Mouse (Mus musculus): ENCODE measurements around the gene Fbxw7. TPM values are rescaled to one million over a fixed set of nuclear protein-coding genes. Genes with fewer than 3 reads are reported as not detected.

Gene Fbxw7
- polyA plus RNA-seq, 1 experiment from 2014 or later: 7.8 TPM

DNA sequence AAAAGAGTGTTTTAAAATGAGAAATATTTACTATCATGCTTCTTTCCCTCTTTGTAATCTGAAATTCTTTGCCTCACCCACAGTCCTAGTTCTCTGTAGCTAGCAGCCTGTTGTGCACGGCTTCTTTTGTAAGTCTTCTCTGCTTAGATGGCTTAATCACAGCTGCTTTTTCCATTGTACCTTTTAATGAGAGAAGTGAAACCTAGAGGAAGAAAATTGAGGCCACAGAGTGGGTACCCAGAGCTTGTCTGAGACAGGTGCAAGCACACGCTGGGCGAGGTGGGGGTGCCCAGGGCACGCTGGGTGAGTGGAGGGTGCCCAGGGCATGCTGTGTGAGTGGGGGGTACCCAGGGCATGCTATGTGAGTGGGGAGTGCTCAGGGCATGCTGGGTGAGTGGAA, 27.2 kb upstream of the Fbxw7 start:
- Histone ChIP-seq H3K9ac (ENCODE audit: low read depth, low read length) (no peak overlapping the region), H3K27ac (ENCODE audit: low read length) (no peak overlapping the region), H3K36me3 (ENCODE audit: control insufficient read depth, insufficient read depth, low read length) (no peaks in the 10 kb centered on the region), H3K4me2 (ENCODE audit: low read depth, low read length) (no peak overlapping the region), H3K9me3 (ENCODE audit: control insufficient read depth, low read length) (no peaks in the 10 kb centered on the region), H3K4me3 (ENCODE audit: low read length) (no peak overlapping the region), H3K4me1 (ENCODE audit: control insufficient read depth, insufficient read depth, low read length) (no peaks in the 10 kb centered on the region), H3K27me3 (replicated peaks; ENCODE audit: control insufficient read depth, insufficient read depth, low read length) (no peaks in the 10 kb centered on the region)
- WGBS: 96% methylated on average over 4 of the region's 4 CpGs
- ATAC-seq: no peak

DNA sequence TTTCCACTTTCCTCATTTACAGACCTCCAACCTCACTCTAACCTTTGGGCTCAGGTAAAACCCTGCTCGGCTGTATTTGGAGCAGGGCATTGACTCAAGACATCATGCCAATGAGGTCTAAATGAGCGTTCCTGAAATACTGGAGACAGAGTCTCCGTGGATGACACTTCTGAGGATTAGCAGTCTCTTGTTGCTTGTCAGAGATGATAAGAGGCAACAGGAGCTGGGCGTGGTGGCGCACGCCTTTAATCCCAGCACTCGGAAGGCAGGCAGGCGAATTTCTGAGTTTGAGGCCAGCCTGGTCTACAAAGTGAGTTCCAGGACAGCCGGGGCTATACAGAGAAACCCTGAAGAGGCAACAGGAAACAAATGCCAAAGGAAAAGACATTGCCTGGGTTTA, 11.0 kb upstream of the Fbxw7 start:
- Histone ChIP-seq H3K27me3 (replicated peaks; ENCODE audit: control insufficient read depth, insufficient read depth, low read length) (no peaks in the 10 kb centered on the region), H3K36me3 (ENCODE audit: control insufficient read depth, insufficient read depth, low read length) (no peaks in the 10 kb centered on the region), H3K4me1 (ENCODE audit: control insufficient read depth, insufficient read depth, low read length) (no peaks in the 10 kb centered on the region), H3K4me2 (ENCODE audit: low read depth, low read length) (no peak overlapping the region), H3K9ac (ENCODE audit: low read depth, low read length) (no peak overlapping the region), H3K27ac (ENCODE audit: low read length) (no peak overlapping the region), H3K4me3 (ENCODE audit: low read length) (no peak overlapping the region), H3K9me3 (ENCODE audit: control insufficient read depth, low read length) (no peaks in the 10 kb centered on the region)
- 60% methylated on average over 9 of the region's 9 CpGs for WGBS
- ATAC-seq: no peak

DNA sequence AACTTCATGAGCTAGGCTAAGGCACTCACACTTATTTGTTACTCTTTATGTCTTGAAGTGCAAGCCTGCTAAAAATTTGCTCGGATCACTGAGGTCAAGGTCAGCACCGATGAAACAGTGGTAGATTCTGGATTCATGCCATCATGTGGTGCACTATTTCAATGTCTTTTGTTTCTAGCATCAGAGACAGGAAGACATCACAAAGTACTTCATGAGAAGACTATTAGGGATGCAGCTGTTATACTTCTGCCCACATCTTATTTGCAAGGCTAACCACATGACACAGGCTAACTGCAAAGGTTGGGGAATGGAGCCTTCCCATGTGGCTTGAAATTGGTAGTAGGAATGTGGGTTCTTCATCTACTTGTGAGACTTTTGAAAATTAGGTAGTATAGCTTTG, 8.9 kb upstream of the Fbxw7 start:
- ATAC-seq: no peak
- no peak overlapping the region for H3K27ac ChIP-seq (ENCODE audit: low read length)
- 66% methylated on average over 2 of the region's 2 CpGs for WGBS

GRCm38 (mm10) chr3:84807826-84808225, 7.2 kb upstream of the Fbxw7 start:
- no peak for ATAC-seq
- peaks cover 1% of the 10 kb centered on the region; the same call in 1 of the 2 replicates for H3K4me1 ChIP-seq (ENCODE audit: control insufficient read depth, insufficient read depth, low read length)
- no peaks in the 10 kb centered on the region for H3K36me3 ChIP-seq (ENCODE audit: control insufficient read depth, insufficient read depth, low read length)
- no peak overlapping the region for H3K27ac ChIP-seq (ENCODE audit: low read length)
- no peak overlapping the region for H3K4me3 ChIP-seq (ENCODE audit: low read length)
- H3K9ac ChIP-seq (ENCODE audit: low read depth, low read length): no peak overlapping the region
- no peaks in the 10 kb centered on the region for H3K9me3 ChIP-seq (ENCODE audit: control insufficient read depth, low read length)
- 73% methylated on average over 3 of the region's 3 CpGs for WGBS
- no peak overlapping the region for H3K4me2 ChIP-seq (ENCODE audit: low read depth, low read length)
- H3K27me3 ChIP-seq (replicated peaks; ENCODE audit: control insufficient read depth, insufficient read depth, low read length): no peaks in the 10 kb centered on the region

More for the DNA sequence above, 8.9 kb upstream of the Fbxw7 start:
- Histone ChIP-seq H3K9ac (ENCODE audit: low read depth, low read length) (no peak overlapping the region), H3K4me2 (ENCODE audit: low read depth, low read length) (no peak overlapping the region), H3K4me3 (ENCODE audit: low read length) (no peak overlapping the region), H3K27me3 (replicated peaks; ENCODE audit: control insufficient read depth, insufficient read depth, low read length) (no peaks in the 10 kb centered on the region), H3K9me3 (ENCODE audit: control insufficient read depth, low read length) (no peaks in the 10 kb centered on the region), H3K4me1 (ENCODE audit: control insufficient read depth, insufficient read depth, low read length) (no peaks in the 10 kb centered on the region), H3K36me3 (ENCODE audit: control insufficient read depth, insufficient read depth, low read length) (no peaks in the 10 kb centered on the region)

- no peak overlapping the region for H3K4me2 ChIP-seq (ENCODE audit: low read depth, low read length)
- no peaks in the 10 kb centered on the region for H3K27me3 ChIP-seq (replicated peaks; ENCODE audit: control insufficient read depth, insufficient read depth, low read length)
- H3K9ac ChIP-seq (ENCODE audit: low read depth, low read length): no peak overlapping the region
- no peak overlapping the region for H3K27ac ChIP-seq (ENCODE audit: low read length)
- no peak for ATAC-seq
- no peaks in the 10 kb centered on the region for H3K36me3 ChIP-seq (ENCODE audit: control insufficient read depth, insufficient read depth, low read length)
- H3K9me3 ChIP-seq (ENCODE audit: control insufficient read depth, low read length): no peaks in the 10 kb centered on the region
- H3K4me1 ChIP-seq (ENCODE audit: control insufficient read depth, insufficient read depth, low read length): peaks cover 4% of the 10 kb centered on the region; the same call in 1 of the 2 replicates
- no peak overlapping the region for H3K4me3 ChIP-seq (ENCODE audit: low read length)
Observed at GRCm38 (mm10) chr3:84808906-84809305, 6.2 kb upstream of the Fbxw7 start.

- Histone ChIP-seq H3K4me3 (ENCODE audit: low read length) (no peak overlapping the region), H3K4me2 (ENCODE audit: low read depth, low read length) (no peak overlapping the region), H3K9ac (ENCODE audit: low read depth, low read length) (no peak overlapping the region), H3K9me3 (ENCODE audit: control insufficient read depth, low read length) (no peaks in the 10 kb centered on the region), H3K27ac (ENCODE audit: low read length) (no peak overlapping the region), H3K36me3 (ENCODE audit: control insufficient read depth, insufficient read depth, low read length) (no peaks in the 10 kb centered on the region), H3K4me1 (ENCODE audit: control insufficient read depth, insufficient read depth, low read length) (peaks cover 5% of the 10 kb centered on the region; the same call in 1 of the 2 replicates), H3K27me3 (replicated peaks; ENCODE audit: control insufficient read depth, insufficient read depth, low read length) (no peaks in the 10 kb centered on the region)
- no peak for ATAC-seq
Observed at GRCm38 (mm10) chr3:84810803-84811202, 4.3 kb upstream of the Fbxw7 start.

DNA sequence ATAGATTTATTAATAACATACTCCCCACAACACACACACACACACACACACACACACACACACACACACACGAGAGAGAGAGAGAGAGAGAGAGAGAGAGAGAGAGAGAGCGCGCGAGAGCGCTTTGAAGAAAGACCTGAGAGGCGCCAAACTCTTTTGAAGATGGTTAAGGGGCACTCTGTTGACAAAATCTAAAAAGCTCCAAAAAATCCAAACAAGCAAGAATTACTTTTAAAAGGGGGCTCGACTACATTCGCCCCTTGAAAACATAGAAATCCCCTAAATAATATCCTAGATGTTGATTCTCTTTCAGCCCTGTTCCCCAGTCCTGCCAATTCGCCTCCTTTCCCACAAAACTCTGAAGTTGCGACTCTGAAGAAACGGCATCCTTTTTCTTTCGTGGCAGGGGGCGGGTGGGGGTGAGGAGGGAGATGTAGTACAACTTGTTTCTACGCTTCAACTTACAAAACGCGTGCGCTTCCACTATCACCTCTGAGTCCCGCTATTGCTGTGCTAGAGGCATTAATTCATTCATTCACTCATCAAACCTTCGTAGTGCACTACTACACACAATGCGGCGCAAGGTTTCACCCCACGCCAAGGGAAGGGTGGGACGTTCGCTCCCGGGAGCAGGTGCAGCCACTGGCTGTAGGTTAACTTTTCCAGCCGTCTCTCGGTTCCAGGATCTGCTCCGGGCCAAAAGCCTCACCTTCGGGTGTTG, 1.5 kb upstream of the Fbxw7 start:
- Histone ChIP-seq H3K27ac (ENCODE audit: low read length) (peak overlapping the region; percentile 85), H3K36me3 (ENCODE audit: control insufficient read depth, insufficient read depth, low read length) (no peaks in the 10 kb centered on the region), H3K4me1 (ENCODE audit: control insufficient read depth, insufficient read depth, low read length) (peaks cover 9% of the 10 kb centered on the region; the same call in 1 of the 2 replicates), H3K9me3 (ENCODE audit: control insufficient read depth, low read length) (no peaks in the 10 kb centered on the region), H3K9ac (ENCODE audit: low read depth, low read length) (peak overlapping the region; percentile 74), H3K27me3 (replicated peaks; ENCODE audit: control insufficient read depth, insufficient read depth, low read length) (no peaks in the 10 kb centered on the region), H3K4me3 (ENCODE audit: low read length) (peak overlapping the region; percentile 97), H3K4me2 (ENCODE audit: low read depth, low read length) (peak overlapping the region; percentile 82)
- peak; percentile 54 for ATAC-seq
- WGBS: under 1% methylated on average over 29 of the region's 29 CpGs

DNA sequence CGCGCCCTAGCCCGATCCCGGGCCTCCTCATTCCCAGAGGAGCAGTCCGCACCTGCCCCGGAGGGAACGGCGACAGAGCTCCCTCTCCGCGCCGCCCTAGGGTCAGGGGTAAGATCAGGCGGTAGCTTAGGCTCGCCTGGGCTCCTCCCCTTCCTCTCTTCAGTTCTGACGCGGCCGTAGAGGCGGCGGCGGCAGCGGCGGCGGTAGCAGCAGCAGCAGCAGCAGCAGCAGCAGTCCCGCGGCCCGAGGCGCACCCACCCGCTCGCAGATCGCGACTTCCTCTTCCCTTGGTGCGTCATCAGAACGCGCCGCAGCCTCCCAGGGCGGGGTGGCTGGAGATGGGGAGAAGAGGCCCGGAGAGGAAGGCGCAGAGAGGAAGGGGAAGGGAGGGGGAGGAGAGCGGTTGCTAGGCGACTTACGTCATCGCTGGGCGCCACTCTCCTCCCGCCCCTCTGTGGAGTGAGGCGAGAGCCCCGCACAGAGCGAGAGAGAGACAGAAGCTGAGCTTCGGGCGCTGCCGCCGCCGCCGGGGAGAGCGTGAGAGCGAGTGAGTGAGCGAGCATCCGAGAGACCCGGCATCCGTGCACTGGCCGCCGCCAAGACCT, 809 bp upstream of the Fbxw7 start:
- H3K27ac ChIP-seq (ENCODE audit: low read length): peak overlapping the region; percentile 97
- no peaks in the 10 kb centered on the region for H3K9me3 ChIP-seq (ENCODE audit: control insufficient read depth, low read length)
- H3K4me3 ChIP-seq (ENCODE audit: low read length): peak overlapping the region; percentile 97
- H3K36me3 ChIP-seq (ENCODE audit: control insufficient read depth, insufficient read depth, low read length): no peaks in the 10 kb centered on the region
- peak; percentile 99 for ATAC-seq
- H3K4me2 ChIP-seq (ENCODE audit: low read depth, low read length): peak overlapping the region; percentile 94
- peaks cover 9% of the 10 kb centered on the region; the same call in 1 of the 2 replicates for H3K4me1 ChIP-seq (ENCODE audit: control insufficient read depth, insufficient read depth, low read length)
- H3K27me3 ChIP-seq (replicated peaks; ENCODE audit: control insufficient read depth, insufficient read depth, low read length): no peaks in the 10 kb centered on the region
- H3K9ac ChIP-seq (ENCODE audit: low read depth, low read length): peak overlapping the region; percentile 86
- under 1% methylated on average over 53 of the region's 60 CpGs for WGBS

DNA sequence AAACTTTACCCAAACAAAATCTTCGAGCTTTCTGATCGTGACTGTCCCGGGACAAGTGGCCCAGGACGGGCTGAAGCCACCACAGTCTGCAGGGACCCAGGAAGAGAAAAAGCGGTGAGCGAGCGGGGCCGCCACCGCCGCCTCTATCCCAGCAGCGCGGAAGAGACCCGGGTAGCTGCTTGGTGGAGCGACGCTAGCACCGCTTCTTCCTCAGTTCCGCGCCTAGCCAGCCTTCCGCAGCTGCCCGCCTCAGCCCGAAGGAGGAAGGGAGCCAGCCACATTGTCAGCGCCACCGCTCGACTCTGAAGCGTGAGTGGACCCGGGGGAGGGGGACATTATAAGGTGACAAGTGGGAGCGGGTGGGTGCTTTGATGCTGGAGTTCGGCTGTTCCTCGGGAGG, 393 bp downstream of the Fbxw7 start:
- peak overlapping the region; percentile 86 for H3K9ac ChIP-seq (ENCODE audit: low read depth, low read length)
- H3K27me3 ChIP-seq (replicated peaks; ENCODE audit: control insufficient read depth, insufficient read depth, low read length): no peaks in the 10 kb centered on the region
- H3K4me3 ChIP-seq (ENCODE audit: low read length): peak overlapping the region; percentile 97
- peak overlapping the region; percentile 97 for H3K27ac ChIP-seq (ENCODE audit: low read length)
- peak; percentile 12; the same call in 1 of the 2 replicates for ATAC-seq
- H3K4me2 ChIP-seq (ENCODE audit: low read depth, low read length): peak overlapping the region; percentile 94
- WGBS: under 1% methylated on average over 29 of the region's 29 CpGs
- H3K36me3 ChIP-seq (ENCODE audit: control insufficient read depth, insufficient read depth, low read length): no peaks in the 10 kb centered on the region
- H3K4me1 ChIP-seq (ENCODE audit: control insufficient read depth, insufficient read depth, low read length): peaks cover 9% of the 10 kb centered on the region; the same call in 1 of the 2 replicates
- no peaks in the 10 kb centered on the region for H3K9me3 ChIP-seq (ENCODE audit: control insufficient read depth, low read length)
